Mouse (Mus musculus): Measurements from ENCODE around the gene Dnajb14.

GRCm38 (mm10) chr3:137844263-137844662, 23.2 kb upstream of the Dnajb14 start:
- TF ChIP-seq CTCF (IDR thresholded peaks at IDR 0.05; ENCODE audit: extremely low read depth, insufficient read depth, insufficient read length, insufficient replicate concordance) (no peak), POLR2A (IDR thresholded peaks at IDR 0.05; ENCODE audit: low read depth, low read length) (no peak)
